8 mouse cellular contexts compared by ENCODE assay signal in genomic region chr9:41105201-41105643, GRCm38 (mm10). TPM values are rescaled to one million over a fixed set of nuclear protein-coding genes. Genes with fewer than 3 reads are reported as not detected.
DNase-seq lines count a peak whose midpoint lies in the region; ATAC-seq and TF ChIP-seq lines count a peak whose summit lies in the region.

No protein-coding gene starts in this region.

- H3K27me3 ChIP-seq in forebrain, embryonic 10.5 days (ENCODE audit: poor library complexity, severe bottlenecking), result no peaks in the 10 kb centered on the region
- H3K27me3 ChIP-seq in forebrain, postnatal 0 days (ENCODE audit: insufficient read depth, low read length), result no peaks in the 10 kb centered on the region
- H3K27me3 ChIP-seq in lung, postnatal 0 days (replicated peaks; ENCODE audit: insufficient read depth, low read length), result no peaks in the 10 kb centered on the region
- no peaks in the 10 kb centered on the region for H3K27me3 ChIP-seq in hindbrain, embryonic 16.5 days (replicated peaks; ENCODE audit: control insufficient read depth, insufficient read depth, low read length)
- H3K27me3 ChIP-seq in forebrain, embryonic 15.5 days, result no peaks in the 10 kb centered on the region

- no peak overlapping the region for H3K4me3 ChIP-seq in forebrain, embryonic 10.5 days
- H3K4me3 ChIP-seq in forebrain, postnatal 0 days (ENCODE audit: low read depth, low read length), result no peak overlapping the region
- H3K4me3 ChIP-seq in lung, postnatal 0 days (ENCODE audit: low read depth, low read length), result no peak overlapping the region
- H3K4me3 ChIP-seq in hindbrain, embryonic 16.5 days (ENCODE audit: low read length), result no peak overlapping the region
- H3K4me3 ChIP-seq in forebrain, embryonic 15.5 days, result no peak overlapping the region

- no peak for TF ChIP-seq EP300 in lung, postnatal 0 days (IDR thresholded peaks at IDR 0.05)

- H3K36me3 ChIP-seq in forebrain, embryonic 10.5 days (replicated peaks), result no peaks in the 10 kb centered on the region
- H3K36me3 ChIP-seq in forebrain, postnatal 0 days (ENCODE audit: insufficient read depth), result no peaks in the 10 kb centered on the region
- no peaks in the 10 kb centered on the region for H3K36me3 ChIP-seq in lung, postnatal 0 days (ENCODE audit: insufficient read depth, low read length)
- no peaks in the 10 kb centered on the region for H3K36me3 ChIP-seq in hindbrain, embryonic 16.5 days (ENCODE audit: control insufficient read depth, insufficient read depth, low read length)
- no peaks in the 10 kb centered on the region for H3K36me3 ChIP-seq in forebrain, embryonic 15.5 days

- no peak for ATAC-seq in forebrain, postnatal 0 days
- peak; percentile 67 for ATAC-seq in common myeloid progenitor, adult 5-6 weeks (replicated peaks; ENCODE audit: low read depth, poor library complexity, severe bottlenecking)
- ATAC-seq in lung, postnatal 0 days, result peak; percentile 58
- ATAC-seq in hindbrain, embryonic 16.5 days, result no peak
- no peak for ATAC-seq in forebrain, embryonic 15.5 days (replicated peaks)

- H3K9ac ChIP-seq in forebrain, postnatal 0 days, result no peak overlapping the region
- no peak overlapping the region for H3K9ac ChIP-seq in lung, postnatal 0 days (replicated peaks; ENCODE audit: low read depth)
- H3K9ac ChIP-seq in hindbrain, embryonic 16.5 days (ENCODE audit: low read depth, low read length), result no peak overlapping the region
- no peak overlapping the region for H3K9ac ChIP-seq in forebrain, embryonic 15.5 days (replicated peaks)

- WGBS in forebrain, embryonic 10.5 days, result 55% methylated on average over 7 of the region's 7 CpGs
- 53% methylated on average over 7 of the region's 7 CpGs for WGBS in forebrain, postnatal 0 days
- WGBS in lung, postnatal 0 days, result 45% methylated on average over 7 of the region's 7 CpGs
- 57% methylated on average over 7 of the region's 7 CpGs for WGBS in hindbrain, embryonic 16.5 days
- WGBS in forebrain, embryonic 15.5 days, result 49% methylated on average over 7 of the region's 7 CpGs

- H3K9me3 ChIP-seq in forebrain, embryonic 10.5 days, result no peaks in the 10 kb centered on the region
- no peaks in the 10 kb centered on the region for H3K9me3 ChIP-seq in forebrain, postnatal 0 days (ENCODE audit: low read length)
- H3K9me3 ChIP-seq in lung, postnatal 0 days (ENCODE audit: low read length), result no peaks in the 10 kb centered on the region
- no peaks in the 10 kb centered on the region for H3K9me3 ChIP-seq in hindbrain, embryonic 16.5 days (ENCODE audit: control insufficient read depth, low read length)
- no peaks in the 10 kb centered on the region for H3K9me3 ChIP-seq in forebrain, embryonic 15.5 days

- H3K27ac ChIP-seq in forebrain, embryonic 10.5 days, result 0 out of 2 replicates have a peak overlapping the region, but pooled peaks have one; percentile 40
- H3K27ac ChIP-seq in forebrain, postnatal 0 days (ENCODE audit: low read depth, low read length), result no peak overlapping the region
- H3K27ac ChIP-seq in lung, postnatal 0 days (ENCODE audit: low read length), result no peak overlapping the region
- H3K27ac ChIP-seq in hindbrain, embryonic 16.5 days (ENCODE audit: low read depth, low read length), result no peak overlapping the region
- H3K27ac ChIP-seq in forebrain, embryonic 15.5 days (replicated peaks), result no peak overlapping the region

- DNase-seq in forebrain, embryonic 10.5 days (ENCODE audit: extremely low spot score, low spot score), result no peak
- no peak for DNase-seq in forebrain, postnatal 0 days
- DNase-seq in lung, postnatal 0 days (ENCODE audit: low spot score), result peak; percentile 67
- DNase-seq in spleen, postnatal 4 days (ENCODE audit: low spot score in 2 of 2), result peak; percentile 60 to 74
- DNase-seq in cerebellum, adult 11 months, result no peak

- TF ChIP-seq CTCF in forebrain, postnatal 0 days (IDR thresholded peaks at IDR 0.05; ENCODE audit: low read depth), result no peak
- TF ChIP-seq CTCF in lung, postnatal 0 days (IDR thresholded peaks at IDR 0.05), result no peak

- H3K4me1 ChIP-seq in forebrain, embryonic 10.5 days, result peaks cover 10% of the 10 kb centered on the region
- H3K4me1 ChIP-seq in forebrain, postnatal 0 days (ENCODE audit: insufficient read depth), result peaks cover 12% of the 10 kb centered on the region
- H3K4me1 ChIP-seq in lung, postnatal 0 days (ENCODE audit: insufficient read depth, low read depth, low read length), result peaks cover 15% of the 10 kb centered on the region; the same call in 1 of the 2 replicates
- H3K4me1 ChIP-seq in hindbrain, embryonic 16.5 days (ENCODE audit: control insufficient read depth, insufficient read depth, low read depth, low read length), result peaks cover 10% of the 10 kb centered on the region
- peaks cover 19% of the 10 kb centered on the region for H3K4me1 ChIP-seq in forebrain, embryonic 15.5 days

- no peak overlapping the region for H3K4me2 ChIP-seq in forebrain, postnatal 0 days (ENCODE audit: low read depth)
- H3K4me2 ChIP-seq in lung, postnatal 0 days (replicated peaks; ENCODE audit: low read depth, low read length), result no peak overlapping the region
- no peak overlapping the region for H3K4me2 ChIP-seq in hindbrain, embryonic 16.5 days (ENCODE audit: low read length)
- H3K4me2 ChIP-seq in forebrain, embryonic 15.5 days (replicated peaks), result no peak overlapping the region

RNA-seq across cellular contexts. Expression of gene Ubash3b, which starts 56.3 kb away (rescaled TPM):
- 3.8 and 4.1 TPM in 2 replicates for polyA plus RNA-seq in forebrain, embryonic 10.5 days (2016; fragmentation: Nextera tagmentation; extraction: Ambion mirVana)
- total RNA-seq in forebrain, postnatal 0 days (2014; rRNA removed), result 17.8 and 23.8 TPM in 2 replicates
- polyA plus RNA-seq in forebrain, postnatal 0 days (2015; fragmentation: Nextera tagmentation; extraction: Ambion mirVana), result 17.1 and 25.4 TPM in 2 replicates
- 6.3 and 9.1 TPM in 2 replicates for total RNA-seq in common myeloid progenitor, adult 5-6 weeks (2017)
- polyA plus RNA-seq in lung, postnatal 0 days (2015; fragmentation: Nextera tagmentation; extraction: Ambion mirVana), result 4.1 and 4.8 TPM in 2 replicates
- polyA plus RNA-seq in hindbrain, embryonic 16.5 days (2015; fragmentation: Nextera tagmentation; extraction: Ambion mirVana), result 25.4 and 29.7 TPM in 2 replicates
- polyA plus RNA-seq in forebrain, embryonic 15.5 days (2015; fragmentation: Nextera tagmentation; extraction: Ambion mirVana), result 14.7 and 15.4 TPM in 2 replicates

Comparison
In these comparisons a context has a peak if more than half of its experiments do, and no peak if none do; other contexts are left out.
1. DNase-seq: peak in lung, postnatal 0 days (single experiment) and spleen, postnatal 4 days (2 of 2); none in forebrain, embryonic 10.5 days (single experiment), forebrain, postnatal 0 days (single experiment) and cerebellum, adult 11 months (single experiment).
2. ATAC-seq: peak in common myeloid progenitor, adult 5-6 weeks (single experiment) and lung, postnatal 0 days (single experiment); none in forebrain, postnatal 0 days (single experiment), hindbrain, embryonic 16.5 days (single experiment) and forebrain, embryonic 15.5 days (single experiment).